Mouse (Mus musculus) midbrain, postnatal 0 days (tissue): Measurements from ENCODE around the gene Ppp4r4. TPM values are rescaled to one million over a fixed set of nuclear protein-coding genes. Genes with fewer than 3 reads are reported as not detected.
"Not testable (repeated sequence)": the region's sequence is repeated elsewhere in the genome, so short reads cannot be mapped to it uniquely, and the experiment has no call there.

Experiments used
- ATAC-seq: fragments of 200-750 bp; cut with Nextera tagmentation; 2 replicates; pipeline ENCODE4 v1.8.0; 2017; ENCODE audit warnings: moderate number of reproducible peaks, mild to moderate bottlenecking, moderate TSS enrichment, moderate library complexity; ENCODE audit not compliant: low FRiP score
- DNase-seq: peaks from one replicate; pipeline ENCODE4 v3.0.0-alpha.2; 2015; ENCODE audit warnings: low spot score
- H3K27ac ChIP-seq: fragments of 300-500 bp; sonication (generic); 2 replicates; pipeline ENCODE4 v1.5.1; 2014; ENCODE audit warnings: low read depth, mild to moderate bottlenecking, low read length, mixed read lengths
- H3K27me3 ChIP-seq: fragments of 300-500 bp; sonication (generic); 2 replicates; pipeline ENCODE4 v1.6.1; 2014; ENCODE audit warnings: low read length, control low read depth, mixed read lengths; ENCODE audit not compliant: insufficient read depth
- H3K36me3 ChIP-seq: fragments of 300-500 bp; sonication (generic); 2 replicates; pipeline ENCODE4 v1.6.1; 2014; ENCODE audit warnings: low read length, control low read depth, mixed read lengths; ENCODE audit not compliant: insufficient read depth
- H3K4me1 ChIP-seq: fragments of 300-500 bp; sonication (generic); 2 replicates; pipeline ENCODE4 v1.6.1; 2014; ENCODE audit warnings: mild to moderate bottlenecking, control low read depth, antibody characterized with exemption, low read length, mixed read lengths; ENCODE audit not compliant: insufficient read depth
- H3K4me2 ChIP-seq: fragments of 300-500 bp; sonication (generic); 2 replicates; pipeline ENCODE4 v1.6.1; 2014; ENCODE audit warnings: low read depth, mild to moderate bottlenecking, low read length, mixed read lengths; ENCODE audit not compliant: poor library complexity, severe bottlenecking
- H3K4me3 ChIP-seq: fragments of 300-500 bp; sonication (generic); 2 replicates; pipeline ENCODE4 v1.5.1; 2014; ENCODE audit warnings: low read depth, mild to moderate bottlenecking, low read length, moderate library complexity
- H3K9ac ChIP-seq: fragments of 300-500 bp; sonication (generic); replicated peaks from 2 replicates; pipeline ENCODE4 v1.6.1; 2014; ENCODE audit warnings: mild to moderate bottlenecking, low read length, moderate library complexity, mixed read lengths; ENCODE audit not compliant: poor library complexity, severe bottlenecking
- H3K9me3 ChIP-seq: fragments of 300-500 bp; sonication (generic); 2 replicates; pipeline ENCODE4 v1.6.1; 2016; ENCODE audit warnings: low read length, control low read depth
- CTCF ChIP-seq: IDR thresholded peaks from 2 replicates; pipeline ENCODE4 v1.5.1; 2016; ENCODE audit warnings: antibody characterized with exemption, mild to moderate bottlenecking
- WGBS: fragments of 180-500 bp; shearing (Covaris S2); extraction: QIAGEN DNeasy Blood & Tissue Kit; methylation state at CpG from one replicate; pipeline ENCODE4 v1.1.7; 2014; 5-methylcytosine and 5-hydroxymethylcytosine counted together
- polyA plus RNA-seq: library from polyadenylated mRNA; unstranded; fragments of >200 nt; fragmentation: Nextera tagmentation; extraction: Ambion mirVana; gene quantifications from 2 replicates; pipeline ENCODE4 v1.2.1, GENCODE M21; 2015
- total RNA-seq: library from RNA; depleted of rRNA; stranded (reverse); fragments of >200 nt; gene quantifications from 2 replicates; pipeline ENCODE4 v1.2.3, GENCODE M21; 2014; rRNA removed

The Ppp4r4 gene
- total and polyA plus RNA-seq, 2 experiments from 2014 or later: 3.3 to 8.4 TPM

- Histone ChIP-seq H3K27me3 (no peaks in the 10 kb centered on the region), H3K9me3 (no peaks in the 10 kb centered on the region), H3K36me3 (no peaks in the 10 kb centered on the region), H3K27ac (no peak overlapping the region), H3K4me3 (no peak overlapping the region), H3K4me2 (no peak overlapping the region), H3K9ac (no peak overlapping the region), H3K4me1 (no peaks in the 10 kb centered on the region)
- DNase-seq (no peak), ATAC-seq (no peak)
- no peak for TF ChIP-seq CTCF
- WGBS: 77% methylated on average over 10 of the region's 10 CpGs
These were observed 125.9 kb downstream of the Ppp4r4 start for GRCm38 (mm10) chr12:103657991-103658390.

GRCm38 (mm10) chr12:103659171-103659570 is 127.1 kb downstream of the Ppp4r4 start:
- H3K27me3 ChIP-seq: no peaks in the 10 kb centered on the region
- H3K4me1 ChIP-seq: no peaks in the 10 kb centered on the region
- no peak overlapping the region for H3K4me3 ChIP-seq
- TF ChIP-seq CTCF: no peak
- ATAC-seq (no peak), DNase-seq (no peak)
- WGBS: 76% methylated on average over 2 of the region's 2 CpGs
- H3K36me3 ChIP-seq: no peaks in the 10 kb centered on the region
- H3K27ac ChIP-seq: no peak overlapping the region
- H3K9me3 ChIP-seq: no peaks in the 10 kb centered on the region
- H3K9ac ChIP-seq: no peak overlapping the region
- H3K4me2 ChIP-seq: no peak overlapping the region

- no peaks in the 10 kb centered on the region for H3K27me3 ChIP-seq
- H3K9ac ChIP-seq: no peak overlapping the region
- H3K9me3 ChIP-seq: no peaks in the 10 kb centered on the region
- ATAC-seq: no peak
- TF ChIP-seq CTCF: no peak
- no peak overlapping the region for H3K27ac ChIP-seq
- no peak overlapping the region for H3K4me3 ChIP-seq
- no peak overlapping the region for H3K4me2 ChIP-seq
- 89% methylated on average over 5 of the region's 5 CpGs for WGBS
- no peaks in the 10 kb centered on the region for H3K36me3 ChIP-seq
- DNase-seq: no peak
- H3K4me1 ChIP-seq: no peaks in the 10 kb centered on the region
These were observed 128.0 kb downstream of the Ppp4r4 start for GRCm38 (mm10) chr12:103660076-103660475.

GRCm38 (mm10) chr12:103662053-103662452 is 130.0 kb downstream of the Ppp4r4 start:
- H3K36me3 ChIP-seq, H3K9me3 ChIP-seq, H3K27me3 ChIP-seq, ATAC-seq, H3K4me3 ChIP-seq, H3K4me2 ChIP-seq, H3K4me1 ChIP-seq, DNase-seq, H3K9ac ChIP-seq, H3K27ac ChIP-seq: not testable (repeated sequence)

Other genes with a start within 250 kb of the Ppp4r4 start
- gene Fam181a, start 221.3 kb upstream of the Ppp4r4 start, total RNA-seq: 11.2 and 14.9 TPM in 2 replicates
- 8.9 and 11.2 TPM in 2 replicates for gene Fam181a, start 221.3 kb upstream of the Ppp4r4 start, polyA plus RNA-seq
- gene Asb2, start 176.3 kb upstream of the Ppp4r4 start, total RNA-seq: 0.93 and 4.4 TPM in 2 replicates
- 1.5 and 1.9 TPM in 2 replicates for gene Asb2, start 176.3 kb upstream of the Ppp4r4 start, polyA plus RNA-seq
- gene Otub2, start 143.6 kb upstream of the Ppp4r4 start, total RNA-seq: 27.2 and 29.6 TPM in 2 replicates
- gene Otub2, start 143.6 kb upstream of the Ppp4r4 start, polyA plus RNA-seq: 20.6 and 21.0 TPM in 2 replicates
- gene 9330161L09Rik, start 124.5 kb upstream of the Ppp4r4 start, total RNA-seq: 9.6 and 9.7 TPM in 2 replicates
- 1.1 and 1.5 TPM in 2 replicates for gene 9330161L09Rik, start 124.5 kb upstream of the Ppp4r4 start, polyA plus RNA-seq
- 140 and 153 TPM in 2 replicates for gene Ddx24, start 106.5 kb upstream of the Ppp4r4 start, total RNA-seq
- gene Ddx24, start 106.5 kb upstream of the Ppp4r4 start, polyA plus RNA-seq: 209 and 245 TPM in 2 replicates
- 16.2 and 24.4 TPM in 2 replicates for gene Ifi27, start 98.1 kb upstream of the Ppp4r4 start, total RNA-seq
- 23.3 and 26.2 TPM in 2 replicates for gene Ifi27, start 98.1 kb upstream of the Ppp4r4 start, polyA plus RNA-seq
- gene Ifi27l2a, start 88.6 kb upstream of the Ppp4r4 start, total RNA-seq: 1.7 TPM in 2 replicates
- gene Ifi27l2a, start 88.6 kb upstream of the Ppp4r4 start, polyA plus RNA-seq: 10.3 and 12.7 TPM in 2 replicates
- not detected in 2 replicates for gene Ifi27l2b, start 75.1 kb upstream of the Ppp4r4 start, total RNA-seq
- not detected in 2 replicates for gene Ifi27l2b, start 75.1 kb upstream of the Ppp4r4 start, polyA plus RNA-seq
- not detected in 2 replicates for gene Serpina10, start 99.2 kb downstream of the Ppp4r4 start, total RNA-seq
- gene Serpina10, start 99.2 kb downstream of the Ppp4r4 start, polyA plus RNA-seq: 0.04 TPM in 1 of 2 replicates, not detected in the other
- not detected in 2 replicates for gene Serpina6, start 124.9 kb downstream of the Ppp4r4 start, total RNA-seq
- gene Serpina6, start 124.9 kb downstream of the Ppp4r4 start, polyA plus RNA-seq: not detected in 2 replicates
- gene Serpina16, start 143.9 kb downstream of the Ppp4r4 start, total RNA-seq: not detected in 2 replicates
- not detected in 2 replicates for gene Serpina16, start 143.9 kb downstream of the Ppp4r4 start, polyA plus RNA-seq
- gene Serpina1f, start 163.2 kb downstream of the Ppp4r4 start, total RNA-seq: not detected in 2 replicates
- not detected in 2 replicates for gene Serpina1f, start 163.2 kb downstream of the Ppp4r4 start, polyA plus RNA-seq
- gene Serpina1d, start 241.3 kb downstream of the Ppp4r4 start, total RNA-seq: not detected in 2 replicates
- gene Serpina1d, start 241.3 kb downstream of the Ppp4r4 start, polyA plus RNA-seq: not detected in 2 replicates